Mouse (Mus musculus) heart, postnatal 10 days (tissue): ENCODE results near the gene C730034F03Rik. TPM values are rescaled to one million over a fixed set of nuclear protein-coding genes. Genes with fewer than 3 reads are reported as not detected.
"Not testable (repeated sequence)": the region's sequence is repeated elsewhere in the genome, so short reads cannot be mapped to it uniquely, and the experiment has no call there.

Experiments
- DNase-seq, 2 experiments: peaks; one replicate each; pipeline ENCODE4 v3.0.0; 2021
- intact Hi-C: fragments of 180-260 bp; cut with DNase I; formaldehyde crosslinking; loops from one replicate; pipeline ENCODE4 v1.15.1; 2025
- total RNA-seq, 2 experiments: library from RNA; stranded (reverse); gene quantifications; 2 replicates each; pipeline ENCODE4 v1.2.3; 2021

Gene C730034F03Rik
- 1 to 10 TPM; 1.9 to 2.4 TPM for total RNA-seq

DNA sequence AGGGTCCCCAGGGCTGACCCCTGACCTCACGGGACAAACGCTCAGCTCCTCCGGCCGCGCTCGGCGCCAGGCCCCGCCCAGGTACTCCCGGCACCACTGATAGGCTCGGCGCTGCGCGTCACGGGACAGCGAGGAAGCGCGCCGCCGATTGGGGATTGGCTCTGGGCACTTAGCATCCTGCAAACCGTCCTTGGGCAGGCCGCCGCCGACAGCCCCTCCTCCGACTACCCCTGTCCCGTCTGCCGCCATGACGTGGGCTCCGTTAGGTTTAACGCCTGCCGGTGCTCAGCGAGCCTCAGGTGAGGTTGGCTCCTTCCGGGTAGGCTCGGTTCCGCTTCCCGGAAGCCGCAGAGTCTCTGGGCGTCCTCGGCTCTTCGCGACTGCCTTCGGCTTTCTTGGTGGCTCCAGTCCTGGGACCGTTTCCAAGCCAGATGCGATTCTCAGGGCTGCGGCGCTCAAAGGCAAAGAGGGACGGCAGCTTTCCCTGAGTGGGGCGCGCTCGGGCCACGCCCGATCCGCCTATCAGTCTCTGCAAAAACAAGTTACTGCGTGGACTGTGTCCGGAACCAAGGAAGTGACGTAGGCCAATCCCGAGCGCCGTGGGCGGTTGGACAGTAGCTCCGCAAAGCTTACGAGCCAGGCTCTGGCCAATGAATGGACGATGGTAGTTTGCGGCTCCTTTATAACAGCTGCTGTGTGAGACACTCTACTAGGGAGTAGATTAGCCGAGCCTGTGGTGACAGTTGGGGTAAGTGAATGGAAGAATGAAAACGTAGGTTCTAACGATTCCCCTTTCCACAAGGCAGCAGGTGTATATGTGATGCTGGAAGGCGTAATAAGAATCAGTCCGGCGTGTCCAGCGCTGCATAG is at the start of gene C730034F03Rik, which contains the start of the genes Gm44502 and Chkb:
C730034F03Rik (plus strand) TSS at position 238 of the 870 bp plus-strand sequence.
Gm44502 (minus strand) TSS at position 345 of the 870 bp plus-strand sequence.
Chkb (minus strand) TSS at position 557 of the 870 bp plus-strand sequence.
- intact Hi-C loops, result loop anchor here (2.0 to 5.0 kb wide), 2 partner anchors 38 to 51 kb away; partner anchors contain the start of gene Odf3b
- DNase-seq, result peak; percentile 95

GRCm38 (mm10) chr15:89384617-89385016 is 44.8 kb upstream of the C730034F03Rik start, which contains the start of gene Klhdc7b:
Klhdc7b (plus strand) TSS chr15:89384917.
- intact Hi-C loops, result no loop called here
- no peak for DNase-seq

DNA sequence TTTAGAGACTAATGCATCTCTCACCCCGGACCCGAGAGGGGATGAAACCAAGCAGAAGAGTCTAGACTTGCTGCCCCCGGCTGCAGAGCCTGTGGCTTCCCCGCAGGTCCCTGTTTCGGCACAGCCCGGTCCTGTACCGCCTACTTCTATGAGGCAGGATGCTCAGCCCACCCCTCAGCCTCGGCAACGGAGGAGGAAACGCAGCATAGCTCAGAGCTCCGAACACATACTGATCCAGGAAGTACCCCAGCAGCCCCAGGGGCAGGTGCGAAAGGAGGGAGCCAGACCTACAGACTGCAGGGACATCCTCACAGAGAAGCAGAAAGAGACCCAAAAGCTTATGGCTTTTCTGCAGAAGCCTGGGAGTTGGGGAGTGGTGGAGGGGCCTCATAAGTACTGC is 42.3 kb upstream of the C730034F03Rik start:
- no peak for DNase-seq
- intact Hi-C loops, result no loop called here

- no peak for DNase-seq
- intact Hi-C loops, result no loop called here
Observed at GRCm38 (mm10) chr15:89390081-89390480, 39.3 kb upstream of the C730034F03Rik start.

- intact Hi-C loops, result no loop called here
- DNase-seq, result no peak
Observed at GRCm38 (mm10) chr15:89396883-89397282, 32.5 kb upstream of the C730034F03Rik start.

DNA sequence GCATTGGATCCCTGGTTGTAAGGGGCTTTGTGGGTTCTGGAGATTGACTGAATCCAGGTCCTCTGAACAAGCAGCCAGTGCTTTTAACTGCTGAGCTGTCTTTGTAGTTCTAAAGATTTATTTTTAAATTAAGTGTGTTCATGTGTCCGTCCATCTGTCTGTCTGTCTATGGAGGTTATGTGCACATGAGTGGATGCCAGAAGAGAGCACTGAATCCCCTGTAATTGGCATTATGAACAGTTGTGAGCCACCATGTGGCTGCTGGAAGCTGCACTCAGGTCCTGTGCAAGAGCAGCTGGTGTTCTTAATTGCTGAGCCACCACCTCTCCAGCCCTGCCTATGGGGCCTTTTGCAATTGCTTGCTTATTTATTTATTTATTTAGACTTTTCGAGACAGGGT is 31.2 kb upstream of the C730034F03Rik start:
- intact Hi-C loops, result no loop called here
- no peak for DNase-seq

DNA sequence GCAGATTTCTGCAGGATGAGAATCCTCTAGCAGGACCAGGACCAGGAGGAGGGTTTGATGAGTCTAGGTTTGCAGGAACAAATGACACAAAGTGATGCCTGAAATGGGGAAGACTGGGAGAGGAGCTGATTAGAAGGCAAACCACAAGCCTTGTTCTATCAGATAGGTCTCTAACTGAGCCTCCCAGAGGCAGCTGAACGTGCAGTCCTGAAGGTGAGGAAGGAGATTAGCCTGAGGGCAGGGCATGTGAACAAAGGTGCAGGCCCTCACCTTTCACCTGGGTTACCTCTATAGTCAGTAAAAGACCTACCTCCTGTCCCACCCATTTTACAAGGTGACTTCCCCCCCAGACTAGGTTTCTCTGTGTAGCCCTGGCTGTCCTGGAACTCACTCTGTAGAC is 29.7 kb upstream of the C730034F03Rik start:
- intact Hi-C loops, result no loop called here
- DNase-seq, result no peak

GRCm38 (mm10) chr15:89402471-89402870 is 26.9 kb upstream of the C730034F03Rik start:
- intact Hi-C loops, result no loop called here

GRCm38 (mm10) chr15:89404831-89405623 is 24.4 kb upstream of the C730034F03Rik start:
- no peak for DNase-seq

More at GRCm38 (mm10) chr15:89402471-89402870, 26.9 kb upstream of the C730034F03Rik start:
- DNase-seq, result no peak

GRCm38 (mm10) chr15:89406691-89407090 is 22.7 kb upstream of the C730034F03Rik start:
- no peak for DNase-seq
- intact Hi-C loops, result no loop called here

More at GRCm38 (mm10) chr15:89404831-89405623, 24.4 kb upstream of the C730034F03Rik start:
- intact Hi-C loops, result no loop called here

GRCm38 (mm10) chr15:89410118-89410517 is 19.3 kb upstream of the C730034F03Rik start, which contains the start of gene Syce3:
Syce3 (minus strand) TSS chr15:89410503.
- no peak for DNase-seq
- intact Hi-C loops, result no loop called here

DNA sequence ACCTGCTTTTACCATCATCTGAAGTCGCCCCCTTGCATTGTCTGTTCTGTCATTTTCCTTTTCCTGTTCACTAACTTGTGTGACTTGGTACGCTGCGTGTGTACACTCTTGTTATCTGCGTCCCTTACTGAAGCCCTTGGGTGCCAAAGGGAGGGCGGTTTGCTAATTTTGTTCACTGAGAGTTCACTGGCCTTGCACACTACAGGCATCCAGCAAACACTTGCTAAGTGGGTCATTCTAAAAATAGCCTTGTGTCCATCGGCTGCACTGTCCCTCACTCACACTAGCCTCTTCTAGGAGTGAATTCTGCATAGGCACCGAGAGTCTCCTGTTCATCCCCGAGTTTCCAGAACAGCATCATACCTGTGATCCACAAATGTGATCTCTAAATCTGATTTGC is 14.1 kb upstream of the C730034F03Rik start:
- DNase-seq, result peak; percentile 67 to 70
- intact Hi-C loops, result no loop called here

DNA sequence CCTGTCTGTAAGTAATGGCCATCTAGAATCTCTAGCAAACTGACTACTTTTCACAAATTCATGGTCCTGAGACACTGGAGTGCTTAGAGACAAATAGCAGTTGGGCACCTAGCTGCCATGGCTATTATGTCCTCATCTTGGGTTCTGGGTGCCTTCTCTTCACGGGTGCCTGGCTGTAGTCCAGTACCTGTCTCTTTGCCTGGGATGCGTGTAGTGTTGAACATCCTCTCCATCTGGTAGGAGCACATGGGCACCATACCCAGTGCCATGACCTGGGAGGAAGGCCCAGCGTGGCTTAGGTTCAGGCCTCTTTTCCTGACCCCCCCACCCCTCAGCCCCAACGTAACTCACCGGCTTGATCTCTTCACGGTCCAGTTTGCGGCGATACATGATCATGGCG is 7.5 kb upstream of the C730034F03Rik start:
- intact Hi-C loops, result no loop called here
- DNase-seq, result no peak

DNA sequence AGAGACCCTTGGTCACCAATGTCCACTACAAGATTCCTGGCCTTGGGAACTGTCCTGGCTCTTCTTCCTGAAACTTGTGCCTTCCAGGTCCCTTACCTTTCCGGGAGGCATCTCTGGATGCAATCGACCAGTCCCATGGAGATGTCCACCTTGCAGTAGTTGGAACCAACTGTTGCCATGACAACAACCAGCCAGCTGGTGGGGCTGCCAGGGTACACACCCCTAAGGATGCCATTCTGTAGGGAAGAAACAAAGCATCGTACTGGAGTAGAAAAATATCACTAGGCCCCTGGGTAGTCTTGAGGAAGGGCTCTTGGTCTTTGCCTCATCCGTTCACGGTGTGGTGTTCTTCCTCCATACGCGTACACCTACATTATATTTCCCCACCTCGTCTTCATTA is 4.8 kb upstream of the C730034F03Rik start:
- no peak for DNase-seq
- intact Hi-C loops, result no loop called here

DNA sequence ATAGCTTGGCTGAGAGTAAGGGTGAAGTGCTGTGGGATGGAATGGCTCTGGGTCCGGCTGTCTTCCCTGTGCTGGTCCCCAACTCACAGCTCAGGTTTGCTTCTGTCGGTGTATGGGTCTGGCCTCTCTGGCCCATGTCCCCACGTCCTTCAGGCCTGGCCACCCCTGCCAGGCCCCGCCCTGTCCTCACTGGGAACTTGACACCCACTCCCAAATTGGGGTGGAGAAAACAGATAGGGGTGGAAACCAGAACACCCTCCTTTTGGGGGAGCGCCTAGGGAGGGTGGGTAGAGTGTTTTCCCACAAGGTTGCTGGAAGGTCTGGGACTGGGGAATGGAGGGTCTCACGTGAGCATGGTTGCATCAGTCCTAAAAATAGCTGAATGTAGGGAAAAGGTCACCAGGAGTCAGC is 3.7 kb upstream of the C730034F03Rik start, which contains the start of gene Cpt1b:
Cpt1b (minus strand) TSS at position 153 of the 411 bp plus-strand sequence.
- intact Hi-C loops, result no loop called here
- peak; percentile 85 to 90 for DNase-seq

- peak; percentile 74 to 75 for DNase-seq
- intact Hi-C loops, result no loop called here
Observed at GRCm38 (mm10) chr15:89426716-89427115, 2.7 kb upstream of the C730034F03Rik start.

- no peak for DNase-seq
- intact Hi-C loops, result loop anchor here (2.0 kb wide), 1 partner anchor 49 kb away; the partner anchor contains the start of gene Odf3b
Observed at GRCm38 (mm10) chr15:89428136-89428790, 1.1 kb upstream of the C730034F03Rik start.

DNA sequence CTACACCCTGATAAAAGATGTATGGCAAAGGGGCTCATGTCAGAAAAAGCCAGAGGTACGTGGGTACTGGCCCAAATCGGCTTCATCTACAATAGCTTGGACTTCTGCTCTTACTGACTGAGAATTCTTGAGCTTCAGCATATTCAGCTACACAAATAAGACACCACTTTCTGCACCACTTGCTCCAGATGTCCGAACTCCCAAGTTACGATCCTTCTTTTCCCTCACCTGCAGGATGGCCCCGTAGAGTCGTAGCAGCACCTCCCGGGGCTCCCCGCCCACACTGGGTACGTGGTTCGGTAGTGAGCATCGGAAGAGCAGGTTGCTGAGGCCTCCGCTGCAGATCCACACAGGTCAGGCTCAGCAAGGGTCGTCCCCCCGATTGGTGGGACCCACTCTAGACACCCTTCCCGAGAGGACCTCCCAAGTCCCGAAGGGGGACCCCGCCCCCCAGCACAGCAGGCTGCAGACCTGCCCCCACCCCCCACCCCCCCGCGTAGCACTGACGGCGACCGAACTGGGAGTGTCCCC is 503 bp upstream of the C730034F03Rik start:
- intact Hi-C loops, result loop anchor here (2.0 kb wide), 1 partner anchor 50 kb away; the partner anchor contains the start of gene Odf3b
- no peak for DNase-seq

DNA sequence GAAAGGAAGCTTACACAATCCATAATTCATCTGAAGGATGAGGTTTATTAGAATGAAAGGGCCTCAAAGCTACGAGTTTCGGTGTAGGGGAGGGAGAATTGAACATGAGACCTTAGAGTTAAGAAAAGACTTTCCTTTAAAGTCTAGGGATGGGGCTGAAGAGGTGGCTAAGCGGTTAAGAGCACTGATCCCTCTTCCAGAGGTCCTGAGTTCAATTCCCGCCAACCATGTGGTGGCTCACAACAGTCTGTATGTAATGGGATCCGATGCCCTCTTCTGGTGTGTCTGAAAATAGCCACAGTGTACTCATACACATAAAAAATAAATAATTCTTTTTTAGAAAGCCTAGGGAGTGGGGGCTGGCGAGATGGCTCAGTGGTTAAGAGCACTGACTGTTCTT is 952 bp downstream of the C730034F03Rik start:
- no peak for DNase-seq
- intact Hi-C loops, result loop anchor here (5.0 kb wide), 1 partner anchor 37 kb away; no protein-coding TSS in a partner anchor

DNA sequence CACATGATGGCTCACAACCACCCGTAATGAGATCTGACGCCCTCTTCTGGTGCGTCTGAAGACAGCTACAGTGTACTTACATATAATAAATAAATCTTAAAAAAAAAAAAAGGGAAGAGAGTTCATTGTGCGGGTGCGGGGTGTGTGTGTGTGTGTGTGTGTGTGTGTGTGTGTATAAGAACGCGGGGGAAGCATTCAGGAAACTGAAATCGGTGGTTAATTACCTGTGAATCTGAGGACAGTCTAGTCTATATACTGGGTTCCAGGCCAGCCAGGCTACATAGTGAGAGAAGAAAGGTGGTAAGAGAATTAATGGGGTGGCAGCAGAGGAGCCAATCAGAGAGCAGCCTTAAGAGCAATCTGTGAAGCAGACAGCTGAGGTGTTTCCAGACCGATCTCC is 1.4 kb downstream of the C730034F03Rik start:
- intact Hi-C loops, result loop anchor here (5.0 kb wide), 1 partner anchor 37 kb away; no protein-coding TSS in a partner anchor
- DNase-seq, result not testable (repeated sequence)
